Mouse (Mus musculus) megakaryocyte, embryonic 14.5 days (primary cell): Measurements from ENCODE around the gene Rps19.

ENCODE experiments used
- FLI1 ChIP-seq: IDR thresholded peaks from 2 replicates; pipeline ENCODE4 v1.6.1; 2012; ENCODE audit warnings: low read length, inconsistent platforms, mixed read lengths
- GATA1 ChIP-seq: IDR thresholded peaks from 3 replicates; pipeline ENCODE4 v1.6.1; 2012; ENCODE audit warnings: mixed read lengths, low read length, inconsistent platforms, borderline replicate concordance

GRCm38 (mm10) chr7:24901114-24901513, 16.9 kb downstream of the Rps19 start:
- TF ChIP-seq GATA1 (no peak), FLI1 (no peak)
